Mouse (Mus musculus): ENCODE results near the gene Ctnna2. TPM values are rescaled to one million over a fixed set of nuclear protein-coding genes. Genes with fewer than 3 reads are reported as not detected.

Gene Ctnna2
- polyA plus RNA-seq, 1 experiment from 2014 or later = 1.7 TPM

GRCm38 (mm10) chr6:76979247-76979850 is 1000.1 kb downstream of the Ctnna2 start:
- Histone ChIP-seq H3K4me3 (no peak overlapping the region), H3K4me1 (peaks cover 11% of the 10 kb centered on the region), H3K27me3 (ENCODE audit: low read depth, poor library complexity, severe bottlenecking) (no peaks in the 10 kb centered on the region), H3K36me3 (no peaks in the 10 kb centered on the region), H3K27ac (no peak overlapping the region), H3K9me3 (replicated peaks) (no peaks in the 10 kb centered on the region)
- WGBS = 77% methylated on average over 5 of the region's 5 CpGs
- no peak for DNase-seq (ENCODE audit: low spot score)

- Histone ChIP-seq H3K9me3 (replicated peaks) (no peaks in the 10 kb centered on the region), H3K27ac (no peak overlapping the region), H3K4me1 (peaks cover 11% of the 10 kb centered on the region), H3K36me3 (no peaks in the 10 kb centered on the region), H3K4me3 (no peak overlapping the region), H3K27me3 (ENCODE audit: low read depth, poor library complexity, severe bottlenecking) (no peaks in the 10 kb centered on the region)
- 24% methylated on average over 3 of the region's 3 CpGs for WGBS
- DNase-seq (ENCODE audit: low spot score) = peak; percentile 32
Observed at GRCm38 (mm10) chr6:76977817-76978216, 1001.7 kb downstream of the Ctnna2 start.

GRCm38 (mm10) chr6:76974297-76974696 is 1005.2 kb downstream of the Ctnna2 start:
- Histone ChIP-seq H3K4me1 (peaks cover 10% of the 10 kb centered on the region), H3K27me3 (ENCODE audit: low read depth, poor library complexity, severe bottlenecking) (no peaks in the 10 kb centered on the region), H3K9me3 (replicated peaks) (no peaks in the 10 kb centered on the region), H3K27ac (no peak overlapping the region), H3K4me3 (no peak overlapping the region), H3K36me3 (no peaks in the 10 kb centered on the region)
- no peak for DNase-seq (ENCODE audit: low spot score)
- 87% methylated on average over 1 of the region's 1 CpGs for WGBS

- no peak overlapping the region for H3K27ac ChIP-seq
- no peaks in the 10 kb centered on the region for H3K4me1 ChIP-seq
- 93% methylated on average over 5 of the region's 5 CpGs for WGBS
- no peak overlapping the region for H3K4me3 ChIP-seq
- no peaks in the 10 kb centered on the region for H3K9me3 ChIP-seq (replicated peaks)
- no peak for DNase-seq (ENCODE audit: low spot score)
- no peaks in the 10 kb centered on the region for H3K27me3 ChIP-seq (ENCODE audit: low read depth, poor library complexity, severe bottlenecking)
- H3K36me3 ChIP-seq = no peaks in the 10 kb centered on the region
Observed at GRCm38 (mm10) chr6:76964998-76965432, 1014.5 kb downstream of the Ctnna2 start.

- Histone ChIP-seq H3K4me1 (no peaks in the 10 kb centered on the region), H3K27me3 (ENCODE audit: low read depth, poor library complexity, severe bottlenecking) (no peaks in the 10 kb centered on the region), H3K4me3 (no peak overlapping the region), H3K36me3 (no peaks in the 10 kb centered on the region), H3K9me3 (replicated peaks) (no peaks in the 10 kb centered on the region), H3K27ac (no peak overlapping the region)
- no peak for DNase-seq (ENCODE audit: low spot score)
- 89% methylated on average over 4 of the region's 4 CpGs for WGBS
Observed at GRCm38 (mm10) chr6:76908086-76908485, 1071.4 kb downstream of the Ctnna2 start.

- WGBS = 90% methylated on average over 1 of the region's 1 CpGs
Observed at GRCm38 (mm10) chr6:76897156-76897555, 1082.3 kb downstream of the Ctnna2 start.

More at GRCm38 (mm10) chr6:76897156-76897555, 1082.3 kb downstream of the Ctnna2 start:
- H3K4me1 ChIP-seq = no peaks in the 10 kb centered on the region
- no peak overlapping the region for H3K27ac ChIP-seq
- H3K27me3 ChIP-seq (ENCODE audit: low read depth, poor library complexity, severe bottlenecking) = no peaks in the 10 kb centered on the region
- H3K9me3 ChIP-seq (replicated peaks) = no peaks in the 10 kb centered on the region
- H3K4me3 ChIP-seq = no peak overlapping the region
- no peaks in the 10 kb centered on the region for H3K36me3 ChIP-seq
- DNase-seq (ENCODE audit: low spot score) = no peak

All from limb, embryonic 10.5 days (tissue).